Mouse (Mus musculus): ENCODE results near the gene Ttc41. TPM values are rescaled to one million over a fixed set of nuclear protein-coding genes. Genes with fewer than 3 reads are reported as not detected.
A peak's percentile ranks its signal among the peaks of the same experiment; 100 is the strongest.
"Not testable (repeated sequence)": the region's sequence is repeated elsewhere in the genome, so short reads cannot be mapped to it uniquely, and the experiment has no call there.

Gene Ttc41
- polyA plus RNA-seq (2015; fragmentation: Nextera tagmentation; extraction: Ambion mirVana): 1.6 and 2.0 TPM in 2 replicates

GRCm38 (mm10) chr10:86705318-86705921 lies at the start of gene Ttc41, which contains the start of gene Hsp90b1:
TSS of gene Ttc41 (plus strand) at chr10:86705811.
TSS of gene Hsp90b1 (minus strand) at chr10:86705509.
- Histone ChIP-seq H3K9ac (peak within 1 kb of the TSS; percentile 89), H3K4me3 (replicated peaks) (peak within 1 kb of the TSS; percentile 73), H3K9me3 (no peaks in the 10 kb centered on the region), H3K4me1 (replicated peaks) (peaks cover 29% of the 10 kb centered on the region), H3K4me2 (replicated peaks) (peak within 1 kb of the TSS; percentile 73), H3K27me3 (replicated peaks) (no peaks in the 10 kb centered on the region), H3K27ac (peak within 1 kb of the TSS; percentile 95), H3K36me3 (peaks cover 9% of the 10 kb centered on the region)
- WGBS: under 1% methylated on average over 51 of the region's 51 CpGs
- peak; percentile 97 for ATAC-seq

GRCm38 (mm10) chr10:86670550-86670949 lies 35.1 kb upstream of the Ttc41 start:
- not testable (repeated sequence) for H3K27me3 ChIP-seq (replicated peaks); H3K27ac ChIP-seq; H3K9ac ChIP-seq; H3K4me1 ChIP-seq (replicated peaks); H3K36me3 ChIP-seq; H3K4me3 ChIP-seq (replicated peaks); H3K4me2 ChIP-seq (replicated peaks); ATAC-seq; H3K9me3 ChIP-seq
- WGBS: 83% methylated on average over 4 of the region's 4 CpGs

- not testable (repeated sequence) for H3K27me3 ChIP-seq (replicated peaks); H3K36me3 ChIP-seq; H3K4me1 ChIP-seq (replicated peaks); H3K9ac ChIP-seq; H3K9me3 ChIP-seq; H3K27ac ChIP-seq
- 20% methylated on average over 2 of the region's 2 CpGs for WGBS
- peak; percentile 40 for ATAC-seq
- H3K4me3 ChIP-seq (replicated peaks): peak overlapping the region; percentile 73
- peak overlapping the region; percentile 82 for H3K4me2 ChIP-seq (replicated peaks)
Measured at GRCm38 (mm10) chr10:86684797-86685178, 20.8 kb upstream of the Ttc41 start.

- Histone ChIP-seq H3K9ac (peak overlapping the region; percentile 83), H3K4me3 (replicated peaks) (peak overlapping the region; percentile 73), H3K4me2 (replicated peaks) (peak overlapping the region; percentile 82), H3K27ac (peak overlapping the region; percentile 80)
- not testable (repeated sequence) for H3K4me1 ChIP-seq (replicated peaks); H3K36me3 ChIP-seq; H3K9me3 ChIP-seq; H3K27me3 ChIP-seq (replicated peaks)
- peak; percentile 94 for ATAC-seq
- under 1% methylated on average over 52 of the region's 53 CpGs for WGBS
Measured at GRCm38 (mm10) chr10:86685179-86686016, 20.2 kb upstream of the Ttc41 start.

- ATAC-seq: peak; percentile 13; the same call in 1 of the 2 replicates
- not testable (repeated sequence) for H3K4me1 ChIP-seq (replicated peaks); H3K27me3 ChIP-seq (replicated peaks); H3K9me3 ChIP-seq; H3K27ac ChIP-seq; H3K36me3 ChIP-seq
- WGBS: 20% methylated on average over 9 of the region's 9 CpGs
- Histone ChIP-seq H3K4me3 (replicated peaks) (peak overlapping the region; percentile 73), H3K4me2 (replicated peaks) (peak overlapping the region; percentile 82), H3K9ac (peak overlapping the region; percentile 83)
Measured at GRCm38 (mm10) chr10:86686017-86686360, 19.6 kb upstream of the Ttc41 start.

GRCm38 (mm10) chr10:86700251-86700650 lies 5.4 kb upstream of the Ttc41 start:
- Histone ChIP-seq H3K27me3 (replicated peaks) (no peaks in the 10 kb centered on the region), H3K4me2 (replicated peaks) (peak overlapping the region; percentile 35), H3K9ac (no peak overlapping the region), H3K36me3 (peaks cover 34% of the 10 kb centered on the region), H3K9me3 (no peaks in the 10 kb centered on the region), H3K4me3 (replicated peaks) (no peak overlapping the region), H3K4me1 (replicated peaks) (peaks cover 29% of the 10 kb centered on the region), H3K27ac (no peak overlapping the region)
- ATAC-seq: no peak
- WGBS: 60% methylated on average over 3 of the region's 3 CpGs

GRCm38 (mm10) chr10:86700973-86701372 lies 4.6 kb upstream of the Ttc41 start:
- Histone ChIP-seq H3K9ac (no peak overlapping the region), H3K27me3 (replicated peaks) (no peaks in the 10 kb centered on the region), H3K27ac (no peak overlapping the region), H3K4me2 (replicated peaks) (peak overlapping the region; percentile 35), H3K36me3 (peaks cover 27% of the 10 kb centered on the region), H3K4me3 (replicated peaks) (no peak overlapping the region), H3K4me1 (replicated peaks) (peaks cover 29% of the 10 kb centered on the region), H3K9me3 (no peaks in the 10 kb centered on the region)
- 55% methylated on average over 3 of the region's 3 CpGs for WGBS
- no peak for ATAC-seq

- H3K4me3 ChIP-seq (replicated peaks): no peak overlapping the region
- H3K9me3 ChIP-seq: no peaks in the 10 kb centered on the region
- peaks cover 26% of the 10 kb centered on the region for H3K36me3 ChIP-seq
- no peaks in the 10 kb centered on the region for H3K27me3 ChIP-seq (replicated peaks)
- no peak overlapping the region for H3K9ac ChIP-seq
- 54% methylated on average over 4 of the region's 4 CpGs for WGBS
- H3K4me2 ChIP-seq (replicated peaks): peak overlapping the region; percentile 73
- no peak for ATAC-seq
- H3K4me1 ChIP-seq (replicated peaks): peaks cover 34% of the 10 kb centered on the region
- no peak overlapping the region for H3K27ac ChIP-seq
Measured at GRCm38 (mm10) chr10:86702312-86702920, 3.2 kb upstream of the Ttc41 start.

GRCm38 (mm10) chr10:86703375-86703774 lies 2.2 kb upstream of the Ttc41 start:
- no peak overlapping the region for H3K27ac ChIP-seq
- peaks cover 34% of the 10 kb centered on the region for H3K4me1 ChIP-seq (replicated peaks)
- H3K9ac ChIP-seq: peak overlapping the region; percentile 89
- H3K27me3 ChIP-seq (replicated peaks): no peaks in the 10 kb centered on the region
- peak overlapping the region; percentile 73 for H3K4me2 ChIP-seq (replicated peaks)
- WGBS: 59% methylated on average over 4 of the region's 4 CpGs
- H3K9me3 ChIP-seq: no peaks in the 10 kb centered on the region
- H3K36me3 ChIP-seq: peaks cover 24% of the 10 kb centered on the region
- ATAC-seq: no peak
- peak overlapping the region; percentile 73 for H3K4me3 ChIP-seq (replicated peaks)

GRCm38 (mm10) chr10:86704141-86704540 lies 1.5 kb upstream of the Ttc41 start:
- Histone ChIP-seq H3K4me3 (replicated peaks) (peak overlapping the region; percentile 73), H3K27me3 (replicated peaks) (no peaks in the 10 kb centered on the region), H3K9me3 (no peaks in the 10 kb centered on the region), H3K27ac (no peak overlapping the region), H3K36me3 (peaks cover 19% of the 10 kb centered on the region), H3K9ac (peak overlapping the region; percentile 89), H3K4me2 (replicated peaks) (peak overlapping the region; percentile 73), H3K4me1 (replicated peaks) (peaks cover 34% of the 10 kb centered on the region)
- 2% methylated on average over 8 of the region's 8 CpGs for WGBS
- ATAC-seq: no peak

- peaks cover 14% of the 10 kb centered on the region for H3K36me3 ChIP-seq
- WGBS: under 1% methylated on average over 33 of the region's 33 CpGs
- peak overlapping the region; percentile 73 for H3K4me2 ChIP-seq (replicated peaks)
- peaks cover 34% of the 10 kb centered on the region for H3K4me1 ChIP-seq (replicated peaks)
- H3K4me3 ChIP-seq (replicated peaks): peak overlapping the region; percentile 73
- H3K9me3 ChIP-seq: no peaks in the 10 kb centered on the region
- peak; percentile 11 for ATAC-seq
- peak overlapping the region; percentile 82 for H3K27ac ChIP-seq
- no peaks in the 10 kb centered on the region for H3K27me3 ChIP-seq (replicated peaks)
- H3K9ac ChIP-seq: peak overlapping the region; percentile 89
Measured at GRCm38 (mm10) chr10:86704589-86705191, 921 bp upstream of the Ttc41 start.
